Mouse (Mus musculus): ENCODE measurements at regions not wholly inside any gene's neighbourhood (a gene's known extent, or its start where the extent isn't known, plus 50 kb on each side); places are given as distances from the start of the nearest gene placed in this dataset.
"Not testable (repeated sequence)": the region's sequence is repeated elsewhere in the genome, so short reads cannot be mapped to it uniquely, and the experiment has no call there.

DNA sequence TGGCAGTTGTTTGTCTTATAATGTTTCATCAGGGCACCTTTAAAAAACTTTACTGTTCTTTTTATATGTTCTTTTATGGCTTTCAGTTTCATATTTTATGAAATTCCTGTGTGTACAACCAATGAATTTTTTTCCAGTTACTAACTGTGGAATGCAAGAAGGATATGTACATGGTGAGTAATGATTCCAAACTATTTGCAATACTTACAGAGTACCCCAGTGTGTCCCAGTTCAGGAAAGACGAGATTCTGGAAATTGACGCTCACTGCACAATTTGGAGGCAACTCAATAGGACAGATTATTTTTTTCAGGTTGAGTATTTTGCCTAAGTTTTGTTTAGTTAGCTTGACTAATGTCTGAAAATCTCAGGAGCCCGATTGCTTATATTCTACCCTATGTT lies 1676.8 kb downstream of the Efna5 start:
- DNase-seq = no peak
- no peak overlapping the region for H3K27ac ChIP-seq (ENCODE audit: low read depth)
- 76% methylated on average over 3 of the region's 3 CpGs for WGBS (ENCODE audit: insufficient replicate concordance)
- no peak overlapping the region for H3K4me2 ChIP-seq (ENCODE audit: low read depth, low read length)
- TF ChIP-seq EP300 (IDR thresholded peaks at IDR 0.05; ENCODE audit: low read depth) = no peak
- no peak for TF ChIP-seq CTCF (IDR thresholded peaks at IDR 0.05; ENCODE audit: low read depth)
- ATAC-seq = no peak
- H3K36me3 ChIP-seq (replicated peaks; ENCODE audit: insufficient read depth, low read length) = no peaks in the 10 kb centered on the region
- H3K4me1 ChIP-seq (ENCODE audit: insufficient read depth) = no peaks in the 10 kb centered on the region
- H3K4me3 ChIP-seq (ENCODE audit: low read depth, low read length) = no peak overlapping the region
- no peaks in the 10 kb centered on the region for H3K27me3 ChIP-seq (ENCODE audit: insufficient read depth, low read length)
- no peaks in the 10 kb centered on the region for H3K9me3 ChIP-seq (ENCODE audit: low read length)
- no peak overlapping the region for H3K9ac ChIP-seq (replicated peaks)

DNA sequence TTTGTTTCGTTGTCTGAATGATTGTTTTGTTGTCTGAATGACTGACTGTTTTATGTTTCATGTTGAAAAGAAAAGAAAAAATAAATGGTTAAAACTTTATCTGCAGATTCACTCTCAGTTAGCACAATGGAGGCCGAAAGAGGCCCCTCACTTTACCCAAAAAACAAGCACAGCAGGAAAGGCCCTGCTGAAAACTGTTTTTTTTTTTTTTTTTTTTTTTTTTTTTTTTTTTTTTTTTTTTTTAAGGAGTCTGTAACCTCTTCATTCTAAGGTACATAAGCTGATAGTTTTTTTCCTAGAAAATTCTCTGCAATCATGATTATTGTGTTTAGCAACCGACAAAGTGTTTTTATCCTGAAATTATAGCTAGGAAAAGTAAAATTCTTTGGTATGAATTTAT lies 1693.2 kb downstream of the Efna5 start:
- not testable (repeated sequence) for H3K36me3 ChIP-seq (replicated peaks; ENCODE audit: insufficient read depth, low read length); H3K27me3 ChIP-seq (ENCODE audit: insufficient read depth, low read length); H3K4me2 ChIP-seq (ENCODE audit: low read depth, low read length); DNase-seq; H3K9ac ChIP-seq (replicated peaks); H3K27ac ChIP-seq (ENCODE audit: low read depth); H3K9me3 ChIP-seq (ENCODE audit: low read length); ATAC-seq; H3K4me3 ChIP-seq (ENCODE audit: low read depth, low read length); H3K4me1 ChIP-seq (ENCODE audit: insufficient read depth)
- 70% methylated on average over 3 of the region's 3 CpGs for WGBS (ENCODE audit: insufficient replicate concordance)

DNA sequence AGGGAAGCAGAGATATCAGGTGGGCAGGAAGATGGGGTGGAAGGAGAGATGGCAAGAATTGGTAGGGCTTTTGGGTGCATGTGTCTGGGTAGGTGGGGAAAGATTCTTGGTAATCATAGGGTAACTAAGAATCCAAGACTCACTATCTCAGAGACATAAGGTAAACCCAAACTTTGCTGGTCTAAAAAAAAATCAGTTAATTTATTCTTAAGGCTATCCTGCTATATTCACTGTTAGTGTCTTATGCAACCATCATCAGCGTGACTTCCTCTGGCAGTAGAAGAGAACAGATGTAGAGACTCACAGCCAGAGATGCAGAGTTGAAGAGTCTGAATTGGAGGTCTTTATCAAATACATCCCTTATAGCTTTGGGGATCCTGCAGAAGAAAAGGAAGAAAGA lies 1704.5 kb downstream of the Efna5 start:
- Histone ChIP-seq H3K36me3 (replicated peaks; ENCODE audit: insufficient read depth, low read length) (no peaks in the 10 kb centered on the region), H3K4me1 (ENCODE audit: insufficient read depth) (no peaks in the 10 kb centered on the region), H3K9me3 (ENCODE audit: low read length) (no peaks in the 10 kb centered on the region), H3K4me2 (ENCODE audit: low read depth, low read length) (no peak overlapping the region), H3K4me3 (ENCODE audit: low read depth, low read length) (no peak overlapping the region), H3K27ac (ENCODE audit: low read depth) (no peak overlapping the region), H3K9ac (replicated peaks) (no peak overlapping the region), H3K27me3 (ENCODE audit: insufficient read depth, low read length) (no peaks in the 10 kb centered on the region)
- DNase-seq (no peak), ATAC-seq (no peak)
- no peak for TF ChIP-seq CTCF (IDR thresholded peaks at IDR 0.05; ENCODE audit: low read depth)
- TF ChIP-seq EP300 (IDR thresholded peaks at IDR 0.05; ENCODE audit: low read depth) = no peak
- 71% methylated on average over 1 of the region's 1 CpGs for WGBS (ENCODE audit: insufficient replicate concordance)

DNA sequence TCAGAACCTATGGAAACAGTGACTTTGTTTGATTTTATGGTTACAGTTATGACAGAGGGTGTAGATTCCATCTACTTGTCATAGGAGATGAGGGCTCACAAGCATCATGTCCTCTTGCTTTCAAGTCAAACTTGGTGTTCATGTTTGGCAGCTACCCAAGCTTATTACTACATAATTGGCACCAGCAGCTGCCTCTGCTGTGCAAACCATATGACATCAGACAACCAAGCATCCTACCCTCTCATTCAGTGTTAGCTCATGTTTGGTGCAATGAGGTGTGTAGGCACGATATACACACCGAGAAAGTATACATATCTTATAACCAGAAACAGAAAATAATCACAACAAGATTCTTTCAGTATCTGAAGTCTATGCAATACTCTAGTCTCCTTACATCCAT lies 1721.7 kb downstream of the Efna5 start:
- Histone ChIP-seq H3K27me3 (ENCODE audit: insufficient read depth, low read length) (no peaks in the 10 kb centered on the region), H3K27ac (ENCODE audit: low read depth) (no peak overlapping the region), H3K4me1 (ENCODE audit: insufficient read depth) (no peaks in the 10 kb centered on the region), H3K4me3 (ENCODE audit: low read depth, low read length) (no peak overlapping the region), H3K36me3 (replicated peaks; ENCODE audit: insufficient read depth, low read length) (no peaks in the 10 kb centered on the region), H3K9me3 (ENCODE audit: low read length) (no peaks in the 10 kb centered on the region), H3K4me2 (ENCODE audit: low read depth, low read length) (no peak overlapping the region), H3K9ac (replicated peaks) (no peak overlapping the region)
- ATAC-seq (no peak), DNase-seq (no peak)
- 81% methylated on average over 2 of the region's 2 CpGs for WGBS (ENCODE audit: insufficient replicate concordance)
- TF ChIP-seq EP300 (IDR thresholded peaks at IDR 0.05; ENCODE audit: low read depth) (no peak), CTCF (IDR thresholded peaks at IDR 0.05; ENCODE audit: low read depth) (no peak)

DNA sequence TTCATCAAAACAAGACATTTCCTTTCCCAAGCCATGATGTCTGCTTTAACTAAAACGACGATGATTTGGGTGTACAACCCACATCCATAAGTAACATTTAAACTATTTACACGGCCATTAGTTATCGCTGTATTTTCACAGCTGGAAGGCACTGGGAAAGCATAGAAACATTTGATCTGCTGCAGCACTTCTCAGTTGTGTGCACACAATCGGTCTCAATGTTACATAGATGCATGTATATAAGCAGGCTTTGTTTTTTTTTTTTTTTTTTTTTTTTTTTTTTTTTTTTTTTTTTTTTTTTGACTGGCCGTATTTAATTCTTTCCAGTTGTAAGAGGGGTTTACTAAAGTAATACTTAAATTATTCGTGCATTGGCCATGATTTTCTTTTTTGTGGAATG lies 1744.1 kb downstream of the Efna5 start:
- no peak for DNase-seq

DNA sequence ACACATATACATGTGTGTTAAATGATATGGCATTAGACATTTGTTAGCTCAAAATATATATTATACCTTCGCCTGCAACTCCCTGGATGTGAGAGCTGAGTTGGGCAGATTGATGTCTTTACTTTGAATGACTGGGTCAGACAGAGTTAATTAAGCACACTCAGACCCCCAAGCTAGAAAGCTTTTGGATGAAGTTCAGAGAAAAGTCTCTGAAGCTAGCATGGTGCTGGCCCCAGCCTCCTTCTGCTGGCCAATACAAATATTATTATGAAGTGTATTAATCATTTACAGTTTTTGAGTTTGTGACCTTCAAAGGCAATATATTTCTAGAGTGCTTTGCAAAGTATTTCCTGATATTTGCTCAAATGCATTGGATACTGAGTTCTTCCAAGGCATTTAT lies 1753.3 kb downstream of the Efna5 start:
- H3K9ac ChIP-seq (replicated peaks) = no peak overlapping the region
- WGBS (ENCODE audit: insufficient replicate concordance) = 56% methylated on average over 1 of the region's 1 CpGs
- no peak for ATAC-seq

More for the DNA sequence above, 1744.1 kb downstream of the Efna5 start:
- 69% methylated on average over 7 of the region's 7 CpGs for WGBS (ENCODE audit: insufficient replicate concordance)
- H3K9ac ChIP-seq (replicated peaks) = no peak overlapping the region
- no peaks in the 10 kb centered on the region for H3K36me3 ChIP-seq (replicated peaks; ENCODE audit: insufficient read depth, low read length)
- TF ChIP-seq CTCF (IDR thresholded peaks at IDR 0.05; ENCODE audit: low read depth) (no peak), EP300 (IDR thresholded peaks at IDR 0.05; ENCODE audit: low read depth) (no peak)
- H3K4me3 ChIP-seq (ENCODE audit: low read depth, low read length) = no peak overlapping the region
- no peak for ATAC-seq
- no peak overlapping the region for H3K4me2 ChIP-seq (ENCODE audit: low read depth, low read length)
- H3K27ac ChIP-seq (ENCODE audit: low read depth) = no peak overlapping the region
- no peaks in the 10 kb centered on the region for H3K4me1 ChIP-seq (ENCODE audit: insufficient read depth)
- no peaks in the 10 kb centered on the region for H3K27me3 ChIP-seq (ENCODE audit: insufficient read depth, low read length)
- H3K9me3 ChIP-seq (ENCODE audit: low read length) = no peaks in the 10 kb centered on the region

DNA sequence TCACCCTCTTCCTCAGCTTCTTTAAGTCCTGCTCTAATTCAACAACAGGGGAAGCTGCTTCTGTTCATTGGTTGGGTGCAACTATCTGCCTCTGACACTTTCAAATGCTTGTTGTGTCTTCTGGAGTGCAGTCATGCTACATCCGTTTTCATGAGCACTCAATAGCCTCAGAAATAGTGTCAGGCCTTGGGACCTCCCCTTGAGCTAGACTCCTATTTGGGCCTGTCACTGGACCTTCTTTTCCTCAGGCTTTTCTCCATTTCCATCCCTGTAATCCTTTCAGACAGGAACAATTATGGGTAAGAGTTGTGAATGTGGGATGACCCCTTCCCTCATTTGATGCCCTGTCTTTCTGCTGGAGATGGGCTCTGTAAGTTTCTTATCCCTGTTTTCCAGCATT lies 1774.8 kb downstream of the Efna5 start:
- Histone ChIP-seq H3K9me3 (ENCODE audit: low read length) (no peaks in the 10 kb centered on the region), H3K4me3 (ENCODE audit: low read depth, low read length) (no peak overlapping the region), H3K36me3 (replicated peaks; ENCODE audit: insufficient read depth, low read length) (no peaks in the 10 kb centered on the region), H3K27ac (ENCODE audit: low read depth) (no peak overlapping the region), H3K27me3 (ENCODE audit: insufficient read depth, low read length) (no peaks in the 10 kb centered on the region), H3K9ac (replicated peaks) (no peak overlapping the region), H3K4me2 (ENCODE audit: low read depth, low read length) (no peak overlapping the region), H3K4me1 (ENCODE audit: insufficient read depth) (no peaks in the 10 kb centered on the region)
- ATAC-seq = no peak
- DNase-seq = no peak
- no peak for TF ChIP-seq CTCF (IDR thresholded peaks at IDR 0.05; ENCODE audit: low read depth)
- TF ChIP-seq EP300 (IDR thresholded peaks at IDR 0.05; ENCODE audit: low read depth) = no peak
- 54% methylated on average over 1 of the region's 1 CpGs for WGBS (ENCODE audit: insufficient replicate concordance)

More for the DNA sequence above, 1753.3 kb downstream of the Efna5 start:
- DNase-seq = no peak
- Histone ChIP-seq H3K27ac (ENCODE audit: low read depth) (no peak overlapping the region), H3K9me3 (ENCODE audit: low read length) (no peaks in the 10 kb centered on the region), H3K27me3 (ENCODE audit: insufficient read depth, low read length) (no peaks in the 10 kb centered on the region), H3K4me2 (ENCODE audit: low read depth, low read length) (no peak overlapping the region), H3K4me1 (ENCODE audit: insufficient read depth) (no peaks in the 10 kb centered on the region), H3K36me3 (replicated peaks; ENCODE audit: insufficient read depth, low read length) (no peaks in the 10 kb centered on the region), H3K4me3 (ENCODE audit: low read depth, low read length) (no peak overlapping the region)
- TF ChIP-seq EP300 (IDR thresholded peaks at IDR 0.05; ENCODE audit: low read depth) (no peak), CTCF (IDR thresholded peaks at IDR 0.05; ENCODE audit: low read depth) (no peak)
